Mouse (Mus musculus): ENCODE results near the gene Inpp5a. TPM values are rescaled to one million over a fixed set of nuclear protein-coding genes. Genes with fewer than 3 reads are reported as not detected.

The Inpp5a gene
- polyA plus RNA-seq, 1 experiment, result 27.5 TPM

- H3K27ac ChIP-seq (ENCODE audit: insufficient read depth, low read depth, low read length), result no peak overlapping the region
- no peak for DNase-seq
- TF ChIP-seq CTCF (conservative IDR thresholded peaks at IDR 0.05; ENCODE audit: insufficient read depth, insufficient read length, low read depth, low read length) (no peak), POLR2A (IDR thresholded peaks at IDR 0.05; ENCODE audit: low read depth, low read length) (no peak)
- no peak overlapping the region for H3K4me3 ChIP-seq (ENCODE audit: insufficient read depth, low read depth, low read length)
- no peaks in the 10 kb centered on the region for H3K36me3 ChIP-seq (ENCODE audit: control insufficient read depth, insufficient read depth, low read length)
- 5% methylated on average over 29 of the region's 29 CpGs for WGBS
- H3K4me1 ChIP-seq (ENCODE audit: control insufficient read depth, insufficient read depth, low read length), result 0 out of 2 replicates have a peak, but pooled peaks cover 3% of the 10 kb centered on the region
- H3K27me3 ChIP-seq (replicated peaks; ENCODE audit: control insufficient read depth, insufficient read depth, low read length), result peaks cover 3% of the 10 kb centered on the region
Observed at GRCm38 (mm10) chr7:139585183-139585821, 196.4 kb downstream of the Inpp5a start.

- WGBS, result 22% methylated on average over 7 of the region's 7 CpGs
- 0 out of 2 replicates have a peak, but pooled peaks cover 3% of the 10 kb centered on the region for H3K4me1 ChIP-seq (ENCODE audit: control insufficient read depth, insufficient read depth, low read length)
- H3K36me3 ChIP-seq (ENCODE audit: control insufficient read depth, insufficient read depth, low read length), result no peaks in the 10 kb centered on the region
- no peak overlapping the region for H3K4me3 ChIP-seq (ENCODE audit: insufficient read depth, low read depth, low read length)
- TF ChIP-seq POLR2A (IDR thresholded peaks at IDR 0.05; ENCODE audit: low read depth, low read length), result no peak
- TF ChIP-seq CTCF (conservative IDR thresholded peaks at IDR 0.05; ENCODE audit: insufficient read depth, insufficient read length, low read depth, low read length), result no peak
- DNase-seq, result no peak
- no peaks in the 10 kb centered on the region; the same call in 1 of the 2 replicates for H3K27me3 ChIP-seq (replicated peaks; ENCODE audit: control insufficient read depth, insufficient read depth, low read length)
- H3K27ac ChIP-seq (ENCODE audit: insufficient read depth, low read depth, low read length), result no peak overlapping the region
Observed at GRCm38 (mm10) chr7:139587919-139588318, 199.0 kb downstream of the Inpp5a start.

- no peaks in the 10 kb centered on the region for H3K4me1 ChIP-seq (ENCODE audit: control insufficient read depth, insufficient read depth, low read length)
- H3K4me3 ChIP-seq (ENCODE audit: insufficient read depth, low read depth, low read length), result no peak overlapping the region
- H3K27me3 ChIP-seq (replicated peaks; ENCODE audit: control insufficient read depth, insufficient read depth, low read length), result no peaks in the 10 kb centered on the region
- peak; percentile 83 for TF ChIP-seq CTCF (conservative IDR thresholded peaks at IDR 0.05; ENCODE audit: insufficient read depth, insufficient read length, low read depth, low read length)
- no peak for TF ChIP-seq POLR2A (IDR thresholded peaks at IDR 0.05; ENCODE audit: low read depth, low read length)
- WGBS, result 26% methylated on average over 3 of the region's 3 CpGs
- H3K36me3 ChIP-seq (ENCODE audit: control insufficient read depth, insufficient read depth, low read length), result no peaks in the 10 kb centered on the region
- H3K27ac ChIP-seq (ENCODE audit: insufficient read depth, low read depth, low read length), result no peak overlapping the region
- DNase-seq, result peak; percentile 41
Observed at GRCm38 (mm10) chr7:139590302-139590701, 201.4 kb downstream of the Inpp5a start.

- Histone ChIP-seq H3K4me3 (ENCODE audit: insufficient read depth, low read depth, low read length) (no peak overlapping the region), H3K4me1 (ENCODE audit: control insufficient read depth, insufficient read depth, low read length) (no peaks in the 10 kb centered on the region), H3K27ac (ENCODE audit: insufficient read depth, low read depth, low read length) (no peak overlapping the region), H3K36me3 (ENCODE audit: control insufficient read depth, insufficient read depth, low read length) (no peaks in the 10 kb centered on the region), H3K27me3 (replicated peaks; ENCODE audit: control insufficient read depth, insufficient read depth, low read length) (no peaks in the 10 kb centered on the region)
- DNase-seq, result no peak
- 94% methylated on average over 5 of the region's 5 CpGs for WGBS
- no peak for TF ChIP-seq POLR2A (IDR thresholded peaks at IDR 0.05; ENCODE audit: low read depth, low read length)
Observed at GRCm38 (mm10) chr7:139591311-139591710, 202.4 kb downstream of the Inpp5a start.

- no peaks in the 10 kb centered on the region for H3K4me1 ChIP-seq (ENCODE audit: control insufficient read depth, insufficient read depth, low read length)
- no peaks in the 10 kb centered on the region for H3K36me3 ChIP-seq (ENCODE audit: control insufficient read depth, insufficient read depth, low read length)
- no peak overlapping the region for H3K4me3 ChIP-seq (ENCODE audit: insufficient read depth, low read depth, low read length)
- no peak for DNase-seq
- WGBS, result 76% methylated on average over 6 of the region's 6 CpGs
- H3K27ac ChIP-seq (ENCODE audit: insufficient read depth, low read depth, low read length), result no peak overlapping the region
- H3K27me3 ChIP-seq (replicated peaks; ENCODE audit: control insufficient read depth, insufficient read depth, low read length), result no peaks in the 10 kb centered on the region
- TF ChIP-seq CTCF (conservative IDR thresholded peaks at IDR 0.05; ENCODE audit: insufficient read depth, insufficient read length, low read depth, low read length) (no peak), POLR2A (IDR thresholded peaks at IDR 0.05; ENCODE audit: low read depth, low read length) (no peak)
Observed at GRCm38 (mm10) chr7:139595311-139595710, 206.4 kb downstream of the Inpp5a start.

- Histone ChIP-seq H3K4me1 (ENCODE audit: control insufficient read depth, insufficient read depth, low read length) (no peaks in the 10 kb centered on the region), H3K27ac (ENCODE audit: insufficient read depth, low read depth, low read length) (no peak overlapping the region), H3K36me3 (ENCODE audit: control insufficient read depth, insufficient read depth, low read length) (no peaks in the 10 kb centered on the region), H3K4me3 (ENCODE audit: insufficient read depth, low read depth, low read length) (no peak overlapping the region), H3K27me3 (replicated peaks; ENCODE audit: control insufficient read depth, insufficient read depth, low read length) (no peaks in the 10 kb centered on the region)
- no peak for DNase-seq
- 70% methylated on average over 6 of the region's 6 CpGs for WGBS
- TF ChIP-seq POLR2A (IDR thresholded peaks at IDR 0.05; ENCODE audit: low read depth, low read length) (no peak), CTCF (conservative IDR thresholded peaks at IDR 0.05; ENCODE audit: insufficient read depth, insufficient read length, low read depth, low read length) (no peak)
Observed at GRCm38 (mm10) chr7:139595862-139596261, 207.0 kb downstream of the Inpp5a start.

- 78% methylated on average over 2 of the region's 2 CpGs for WGBS
- H3K4me3 ChIP-seq (ENCODE audit: insufficient read depth, low read depth, low read length), result no peak overlapping the region
- no peak overlapping the region for H3K27ac ChIP-seq (ENCODE audit: insufficient read depth, low read depth, low read length)
- H3K36me3 ChIP-seq (ENCODE audit: control insufficient read depth, insufficient read depth, low read length), result no peaks in the 10 kb centered on the region
- TF ChIP-seq CTCF (conservative IDR thresholded peaks at IDR 0.05; ENCODE audit: insufficient read depth, insufficient read length, low read depth, low read length) (no peak), POLR2A (IDR thresholded peaks at IDR 0.05; ENCODE audit: low read depth, low read length) (no peak)
- no peaks in the 10 kb centered on the region for H3K27me3 ChIP-seq (replicated peaks; ENCODE audit: control insufficient read depth, insufficient read depth, low read length)
- no peak for DNase-seq
- no peaks in the 10 kb centered on the region for H3K4me1 ChIP-seq (ENCODE audit: control insufficient read depth, insufficient read depth, low read length)
Observed at GRCm38 (mm10) chr7:139610328-139610727, 221.4 kb downstream of the Inpp5a start.
